Mouse (Mus musculus) right cerebral cortex, postnatal 36 days (tissue): ENCODE results near the gene Gk.

Experiments
- DNase-seq, 2 experiments: peaks; one replicate each; pipeline ENCODE4 v3.0.0; 2022; ENCODE audit warnings: low spot score in 2 of 2, mixed read lengths in 1 of 2

The Gk gene

DNA sequence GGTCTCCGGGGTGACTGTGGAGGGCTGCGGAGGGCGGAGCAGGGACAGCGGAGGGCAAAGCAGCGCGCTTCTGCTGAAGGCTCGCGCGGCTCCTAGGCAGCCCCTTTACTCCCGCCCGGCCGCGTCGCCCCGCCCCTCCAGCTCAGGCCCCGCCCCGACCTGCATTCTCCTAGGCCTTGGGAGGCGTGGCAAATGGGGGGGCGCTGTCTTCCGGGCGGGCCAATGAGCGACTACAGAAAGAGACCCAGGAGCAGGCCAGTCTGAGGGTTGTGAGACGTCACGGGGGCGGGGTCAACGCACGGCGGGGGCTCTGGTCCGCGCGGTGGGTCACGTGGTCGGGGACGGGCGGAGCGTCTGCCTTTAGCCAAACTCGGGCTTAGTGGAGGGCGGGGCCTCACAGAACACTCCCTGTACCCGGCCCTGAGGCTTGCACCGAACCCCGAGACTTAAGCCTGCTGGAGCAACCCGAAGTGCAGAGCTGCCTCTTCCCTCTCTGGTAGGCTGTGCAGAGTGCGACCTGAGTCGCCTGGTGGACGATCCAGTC, at the start of gene Gk:
Gene Gk (minus strand): TSS at position 276 of the 544 bp plus-strand sequence.
- peak; percentile 95 to 96 for DNase-seq

DNA sequence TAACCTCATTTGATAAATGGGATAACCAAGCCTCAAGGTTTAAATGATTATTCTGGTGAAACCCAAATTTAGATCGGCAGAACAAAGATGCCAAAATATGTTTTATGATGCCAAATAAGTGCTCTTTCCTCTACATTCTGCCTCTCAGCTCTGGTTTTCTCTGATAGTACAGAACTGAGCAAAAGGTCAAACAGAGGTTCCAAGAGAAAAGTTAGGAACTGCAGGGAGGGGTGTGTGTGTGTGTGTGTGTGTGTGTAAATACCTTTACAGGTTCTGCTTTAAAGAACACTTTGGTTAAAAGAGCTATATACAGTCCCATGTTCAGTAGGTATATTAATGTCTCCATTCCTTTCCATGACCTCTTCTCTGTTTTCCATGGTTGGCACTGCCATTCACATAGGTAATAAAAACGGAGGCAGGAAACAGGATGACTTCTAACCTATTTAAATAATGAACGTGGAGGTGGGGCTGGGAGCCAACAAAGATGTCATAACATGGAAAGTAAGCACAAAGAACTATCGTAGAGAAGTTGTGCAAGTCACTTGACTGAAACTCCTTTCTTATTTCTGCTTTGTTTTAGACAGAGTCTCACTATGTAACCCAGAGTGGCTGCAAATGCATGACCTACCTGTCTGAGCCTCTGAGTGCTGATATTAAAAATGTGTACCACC, 28.2 kb upstream of the Gk start:
- DNase-seq = no peak

DNA sequence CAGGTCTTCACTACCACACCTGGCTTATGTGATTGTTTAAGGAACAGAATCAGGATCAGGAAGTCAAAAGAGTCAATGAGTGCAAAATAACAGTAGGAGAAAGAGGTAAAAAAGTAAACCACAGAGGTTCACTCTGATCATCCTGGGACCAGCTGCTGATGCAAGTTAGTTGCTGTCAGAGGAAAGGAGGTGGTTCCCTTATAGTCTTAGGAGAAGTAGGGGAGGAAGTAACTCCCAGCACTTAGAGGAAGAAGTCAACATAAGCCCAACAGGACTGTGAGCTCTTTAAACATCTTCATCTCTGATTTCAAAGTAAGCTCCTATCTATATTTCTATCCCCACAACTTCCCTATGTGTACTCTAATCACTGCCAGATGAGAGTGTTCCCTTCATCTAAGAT, 26.4 kb upstream of the Gk start:
- DNase-seq = no peak

GRCm38 (mm10) chrX:85797449-85797848, 20.8 kb upstream of the Gk start:
- no peak for DNase-seq

DNA sequence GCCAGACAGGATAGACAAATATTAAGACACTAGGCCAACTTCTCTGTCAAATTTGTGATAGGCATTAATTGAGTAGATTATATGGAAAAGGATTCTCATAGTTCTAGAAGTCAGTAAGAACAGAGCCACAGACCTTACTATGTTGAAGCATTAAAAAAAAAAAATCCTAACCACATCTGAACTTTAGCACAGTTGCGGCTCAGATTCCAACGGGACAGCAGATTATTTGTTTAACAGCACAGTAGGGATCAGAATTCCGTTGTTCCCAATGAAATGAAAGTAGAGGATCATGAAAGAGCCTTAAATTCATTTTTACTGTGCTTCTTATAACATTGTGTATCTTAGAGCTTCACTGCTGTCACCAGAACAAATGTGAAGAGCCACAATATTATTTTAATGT, 1.7 kb upstream of the Gk start:
- DNase-seq = no peak

DNA sequence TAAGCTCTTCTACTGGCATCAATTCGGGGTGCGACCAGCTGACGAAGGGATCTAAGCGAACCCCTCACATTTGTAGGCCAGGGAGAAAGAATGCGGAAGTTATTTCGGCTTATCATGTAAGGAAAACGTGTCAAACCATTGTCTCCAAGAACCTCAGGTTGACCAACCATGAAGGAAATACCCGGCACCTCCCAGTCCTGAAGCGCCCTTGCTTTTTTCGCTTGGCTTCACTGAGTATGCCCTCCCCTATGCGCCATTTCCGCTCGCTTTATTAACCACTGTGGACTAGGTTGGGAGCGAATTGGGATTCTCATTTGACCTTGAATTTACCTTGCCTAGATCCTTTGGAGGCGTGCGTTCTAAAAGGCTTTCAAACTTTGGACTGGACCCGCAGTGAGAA, 522 bp upstream of the Gk start:
- no peak for DNase-seq

GRCm38 (mm10) chrX:85775879-85776543, 608 bp downstream of the Gk start:
- DNase-seq = peak in 1 of 2 experiments; percentile 1

- DNase-seq = no peak
Observed at GRCm38 (mm10) chrX:85771303-85771702, 5.3 kb downstream of the Gk start.

- DNase-seq = no peak
Observed at GRCm38 (mm10) chrX:85770747-85771146, 5.9 kb downstream of the Gk start.

DNA sequence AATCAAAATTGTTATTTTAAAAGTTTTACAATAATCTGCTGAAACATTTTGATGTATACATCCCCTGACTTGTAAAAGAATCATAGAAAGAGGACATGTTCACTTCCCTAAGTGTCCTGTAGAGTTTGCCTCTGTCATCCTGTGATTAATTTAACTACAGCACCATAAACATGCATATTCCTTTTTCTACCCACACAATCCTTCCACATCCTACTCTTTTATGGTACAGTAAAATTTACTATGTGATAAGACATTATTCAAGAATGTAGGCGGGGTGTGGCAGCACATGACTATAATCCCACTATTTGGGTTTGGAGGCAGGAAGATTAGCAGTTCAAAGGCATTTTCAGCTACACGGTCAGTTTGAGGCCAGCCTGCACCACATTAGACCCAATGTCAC, 8.0 kb downstream of the Gk start:
- DNase-seq = no peak

DNA sequence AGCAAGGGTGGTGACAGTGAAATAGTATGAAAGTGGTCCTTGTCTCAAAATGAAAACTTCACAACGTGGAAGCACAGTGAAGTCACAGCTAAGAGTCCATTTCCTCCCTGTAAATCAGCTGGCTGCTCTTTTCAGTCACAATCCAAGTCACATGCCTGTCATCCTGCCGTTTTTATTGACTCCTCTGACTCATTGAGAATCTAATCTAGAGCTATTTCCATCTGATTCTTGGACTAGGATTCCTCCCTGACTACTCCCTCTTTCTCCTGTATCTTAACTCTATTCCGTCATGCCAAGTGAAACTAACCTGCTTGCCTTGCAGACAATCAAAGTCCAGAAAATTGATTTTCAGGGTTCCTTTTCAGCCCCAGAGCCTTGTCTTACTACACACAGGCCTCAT, 20.6 kb downstream of the Gk start:
- DNase-seq = no peak

DNA sequence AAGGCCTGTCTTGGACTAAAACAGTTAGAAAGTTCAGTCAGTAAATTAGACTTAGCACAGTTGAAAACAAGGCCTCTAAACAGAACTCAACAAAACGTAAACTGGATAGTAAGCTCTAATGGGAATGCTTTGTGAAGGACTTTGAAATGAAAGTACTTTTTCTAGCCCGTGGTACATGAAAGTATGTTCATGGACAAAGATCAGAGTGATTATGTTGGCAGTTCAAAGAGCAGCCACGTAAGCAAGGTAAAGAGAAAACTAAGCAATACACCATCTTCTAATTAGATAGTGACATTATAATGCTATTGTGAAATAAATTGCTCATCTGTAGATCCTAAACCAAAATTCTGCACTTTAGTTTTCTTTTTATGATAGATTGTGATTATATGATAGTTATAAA, 32.8 kb downstream of the Gk start:
- DNase-seq = no peak

- no peak for DNase-seq
Observed at GRCm38 (mm10) chrX:85733228-85733627, 43.4 kb downstream of the Gk start.

DNA sequence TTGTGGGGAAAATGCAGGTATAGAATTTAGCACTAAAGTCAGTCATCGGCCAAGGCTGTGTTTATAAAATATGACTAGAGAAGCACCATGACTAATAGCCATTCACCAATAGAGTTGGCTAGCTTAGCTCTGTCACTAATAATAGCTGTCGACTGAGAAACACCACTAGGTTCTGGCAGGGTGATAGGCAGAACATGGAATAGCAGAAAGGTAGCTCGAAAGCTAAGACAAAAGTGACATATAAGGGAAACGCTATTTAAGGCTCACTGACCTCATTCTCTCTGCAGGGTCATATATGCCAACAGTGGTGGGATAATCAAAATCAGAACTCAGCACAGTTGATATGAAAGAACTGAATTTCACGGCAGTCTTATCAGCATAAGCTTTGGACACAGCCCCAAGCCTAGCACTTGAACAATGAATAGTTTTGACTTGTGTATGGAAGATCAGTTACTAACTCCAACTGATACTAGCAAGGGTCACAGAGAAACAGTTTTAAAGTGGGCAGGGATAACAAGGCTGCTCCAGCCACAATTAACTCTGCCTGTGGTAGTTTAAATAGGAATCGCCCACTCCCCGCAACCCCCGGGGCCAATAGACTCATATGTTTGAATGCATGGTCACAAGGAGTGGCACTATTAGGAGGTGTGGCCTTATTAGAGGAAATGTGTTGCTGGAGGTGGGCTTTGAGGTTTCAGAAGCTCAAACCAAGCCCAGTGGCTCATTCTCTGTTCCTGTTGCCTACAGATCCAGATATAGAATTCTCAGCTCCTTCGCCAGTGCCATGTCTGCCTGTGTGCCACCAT, 45.3 kb downstream of the Gk start:
- no peak for DNase-seq

- DNase-seq = no peak
Observed at GRCm38 (mm10) chrX:85721226-85721625, 55.4 kb downstream of the Gk start.

GRCm38 (mm10) chrX:85710399-85710798, 66.2 kb downstream of the Gk start:
- DNase-seq = no peak

- no peak for DNase-seq
Observed at GRCm38 (mm10) chrX:85705715-85706114, 70.9 kb downstream of the Gk start.

DNA sequence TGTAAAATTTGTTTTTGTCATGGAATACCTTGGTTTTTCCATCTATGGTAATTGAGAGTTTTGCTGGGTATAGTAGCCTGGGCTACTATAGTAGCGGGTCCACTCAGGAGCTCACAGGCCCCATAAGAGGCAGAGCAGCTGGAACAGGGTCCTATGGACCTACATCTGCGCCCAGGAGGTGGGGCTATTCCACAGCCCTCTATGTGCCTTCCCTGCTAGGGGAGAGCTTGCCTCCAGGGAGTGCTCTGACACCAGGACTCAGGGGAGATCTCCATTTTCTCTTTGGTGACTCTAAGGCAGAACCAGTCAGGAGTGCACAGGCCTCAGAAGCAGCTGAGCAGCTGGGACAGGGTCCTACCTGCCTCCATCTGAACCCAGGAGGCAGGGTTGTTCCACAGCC, 92.9 kb downstream of the Gk start:
- no peak for DNase-seq

DNA sequence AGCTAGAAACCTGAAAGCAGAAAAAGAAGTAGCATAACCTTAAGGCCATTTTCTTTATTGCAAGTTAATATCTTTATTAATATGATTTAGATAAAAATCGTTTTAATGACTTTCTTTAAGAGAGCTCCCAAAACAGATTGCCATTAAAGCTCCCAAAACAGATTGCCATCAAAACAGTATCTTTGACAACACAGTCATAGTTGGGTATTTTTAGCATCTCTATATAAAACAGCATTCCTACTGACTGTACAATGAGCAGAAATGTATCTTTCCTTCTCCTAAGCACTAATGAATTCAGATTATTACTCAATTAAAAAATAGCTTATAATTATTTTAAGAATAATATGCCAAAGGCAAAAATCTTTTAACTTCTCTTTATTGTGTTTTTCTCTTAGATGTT, 94.5 kb downstream of the Gk start:
- DNase-seq = no peak

GRCm38 (mm10) chrX:85676808-85677207, 99.8 kb downstream of the Gk start:
- DNase-seq = peak in 1 of 2 experiments; percentile 2
